Mouse (Mus musculus) heart, postnatal 36 days (tissue): Measurements from ENCODE around the gene Eif4enif1. TPM values are rescaled to one million over a fixed set of nuclear protein-coding genes. Genes with fewer than 3 reads are reported as not detected.

Experiments used
- DNase-seq, 2 experiments: peaks; one replicate each; pipeline ENCODE4 v3.0.0; 2021 to 2022
- intact Hi-C: fragments of 180-260 bp; cut with DNase I; formaldehyde crosslinking; loops from one replicate; pipeline ENCODE4 v1.15.1; 2025
- total RNA-seq, 2 experiments: library from RNA; stranded (reverse); gene quantifications; 2 replicates each; pipeline ENCODE4 v1.2.3; 2021

The Eif4enif1 gene
- total RNA-seq, 2 experiments from 2014 or later, result 37.9 to 41.4 TPM

GRCm38 (mm10) chr11:3265291-3266078 is 63.3 kb downstream of the Eif4enif1 start:
- intact Hi-C loops, result loop anchor here (1.0 to 2.0 kb wide), 2 partner anchors 26 to 61 kb away; no protein-coding TSS in a partner anchor
- no peak for DNase-seq

- peak; percentile 93 to 94 for DNase-seq
- intact Hi-C loops, result loop anchor here (1.0 kb wide), 1 partner anchor 25 kb away; no protein-coding TSS in a partner anchor
Measured at GRCm38 (mm10) chr11:3266079-3266685, 64.0 kb downstream of the Eif4enif1 start, which contains the start of gene Drg1. Drg1 (minus strand) TSS chr11:3266415.

DNA sequence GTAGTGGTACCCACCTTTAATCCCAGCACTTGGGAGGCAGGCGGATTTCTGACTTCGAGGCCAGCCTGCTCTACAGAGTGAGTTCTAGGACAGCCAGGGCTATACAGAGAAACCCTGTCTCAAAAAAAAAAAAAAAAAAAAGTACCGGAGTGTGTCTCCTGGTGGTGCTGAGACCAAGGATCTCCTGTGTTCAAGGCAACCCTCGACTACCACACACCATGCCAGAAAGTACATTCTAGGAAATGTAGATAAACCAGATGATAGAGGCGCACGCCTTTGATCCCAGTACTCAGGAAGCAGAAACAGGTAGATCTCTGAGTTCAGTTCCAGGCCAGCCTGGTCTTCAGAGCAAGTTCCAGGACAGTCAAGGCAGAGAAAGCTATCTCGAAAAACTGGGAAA is 64.9 kb downstream of the Eif4enif1 start:
- no peak for DNase-seq
- intact Hi-C loops, result no loop called here

DNA sequence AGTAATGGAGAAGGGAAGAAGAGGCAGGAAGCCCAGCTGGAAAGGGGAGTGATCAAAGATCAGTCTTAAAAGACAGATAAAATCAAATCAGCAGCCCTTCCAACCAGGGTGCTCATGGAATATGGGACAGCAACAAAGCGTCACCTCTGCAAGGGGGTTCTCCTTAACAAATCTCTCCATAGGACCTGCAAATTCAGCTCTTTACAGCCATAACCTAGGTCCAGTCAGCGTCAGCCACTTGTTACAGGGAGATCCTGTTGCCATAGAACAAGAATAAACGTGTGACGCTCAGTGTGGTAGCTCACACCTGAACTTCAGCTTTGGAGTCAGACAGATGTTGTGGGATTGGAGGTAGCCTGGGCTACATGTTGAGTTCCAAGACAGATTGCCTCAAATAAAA is 67.0 kb downstream of the Eif4enif1 start:
- no peak for DNase-seq
- intact Hi-C loops, result no loop called here

- intact Hi-C loops, result no loop called here
- no peak for DNase-seq
Measured at GRCm38 (mm10) chr11:3278351-3278750, 76.2 kb downstream of the Eif4enif1 start.

GRCm38 (mm10) chr11:3279729-3280128 is 77.5 kb downstream of the Eif4enif1 start:
- intact Hi-C loops, result no loop called here
- no peak for DNase-seq

DNA sequence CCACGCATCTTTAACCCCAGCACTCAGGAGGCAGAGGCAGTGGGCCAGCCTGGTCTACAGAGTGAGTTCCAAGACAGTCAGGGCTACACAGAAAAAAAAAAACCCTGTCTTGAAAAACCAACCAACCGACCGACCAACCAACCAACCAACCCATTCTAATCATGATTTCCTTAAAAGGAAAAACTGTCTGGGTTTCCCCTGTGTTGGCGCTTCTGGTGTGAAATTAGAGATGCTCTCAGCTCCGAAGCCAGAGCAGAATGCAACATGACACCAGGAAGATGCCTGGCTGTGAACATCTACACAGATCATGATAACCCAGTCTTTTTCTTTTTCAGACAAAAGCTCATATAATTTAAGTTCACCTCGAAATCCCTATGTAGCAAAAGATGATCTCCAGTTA is 80.7 kb downstream of the Eif4enif1 start:
- intact Hi-C loops, result no loop called here
- no peak for DNase-seq

DNA sequence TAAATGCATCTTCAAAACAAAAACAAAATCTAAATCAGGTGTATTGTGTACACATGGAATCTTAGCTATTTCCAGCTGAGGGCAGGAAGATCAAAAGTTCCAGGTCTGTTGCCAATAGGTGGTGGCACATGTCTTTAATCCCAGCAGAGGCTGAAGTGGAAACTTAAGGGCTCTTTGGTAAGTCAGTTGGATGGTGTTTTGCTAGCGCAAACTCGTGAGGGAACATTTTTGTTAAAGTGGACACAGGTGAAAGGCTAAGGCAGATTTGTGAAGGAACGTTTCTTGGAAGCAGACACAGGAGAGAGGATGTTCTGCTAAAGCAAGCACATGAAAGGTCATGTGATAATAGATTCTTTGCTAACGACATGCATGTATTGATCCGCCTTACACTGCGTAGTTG is 81.5 kb downstream of the Eif4enif1 start:
- intact Hi-C loops, result no loop called here
- DNase-seq, result no peak

- intact Hi-C loops, result no loop called here
- DNase-seq, result no peak
Measured at GRCm38 (mm10) chr11:3285940-3286339, 83.7 kb downstream of the Eif4enif1 start.

DNA sequence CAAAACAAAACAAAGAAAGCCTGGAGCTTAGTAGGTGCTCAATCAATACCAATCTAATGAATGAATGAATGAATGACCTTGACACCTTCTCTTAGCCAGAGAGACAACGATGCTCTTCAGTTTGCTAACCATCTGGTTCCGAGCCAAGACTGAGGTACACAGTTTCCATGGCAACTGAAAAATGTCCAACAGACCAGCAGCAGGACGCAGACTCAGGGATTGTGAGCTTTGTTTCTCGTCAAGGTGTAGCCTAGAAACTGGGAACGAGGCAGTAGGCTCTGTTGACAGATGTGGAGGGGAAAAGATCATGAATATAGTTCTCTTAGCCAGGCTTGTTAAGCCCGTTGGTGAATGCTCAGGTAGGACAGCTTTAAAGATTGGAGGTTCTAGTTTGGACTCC is 84.9 kb downstream of the Eif4enif1 start:
- intact Hi-C loops, result no loop called here
- DNase-seq, result no peak

GRCm38 (mm10) chr11:3287921-3288320 is 85.7 kb downstream of the Eif4enif1 start:
- DNase-seq, result no peak
- intact Hi-C loops, result no loop called here

DNA sequence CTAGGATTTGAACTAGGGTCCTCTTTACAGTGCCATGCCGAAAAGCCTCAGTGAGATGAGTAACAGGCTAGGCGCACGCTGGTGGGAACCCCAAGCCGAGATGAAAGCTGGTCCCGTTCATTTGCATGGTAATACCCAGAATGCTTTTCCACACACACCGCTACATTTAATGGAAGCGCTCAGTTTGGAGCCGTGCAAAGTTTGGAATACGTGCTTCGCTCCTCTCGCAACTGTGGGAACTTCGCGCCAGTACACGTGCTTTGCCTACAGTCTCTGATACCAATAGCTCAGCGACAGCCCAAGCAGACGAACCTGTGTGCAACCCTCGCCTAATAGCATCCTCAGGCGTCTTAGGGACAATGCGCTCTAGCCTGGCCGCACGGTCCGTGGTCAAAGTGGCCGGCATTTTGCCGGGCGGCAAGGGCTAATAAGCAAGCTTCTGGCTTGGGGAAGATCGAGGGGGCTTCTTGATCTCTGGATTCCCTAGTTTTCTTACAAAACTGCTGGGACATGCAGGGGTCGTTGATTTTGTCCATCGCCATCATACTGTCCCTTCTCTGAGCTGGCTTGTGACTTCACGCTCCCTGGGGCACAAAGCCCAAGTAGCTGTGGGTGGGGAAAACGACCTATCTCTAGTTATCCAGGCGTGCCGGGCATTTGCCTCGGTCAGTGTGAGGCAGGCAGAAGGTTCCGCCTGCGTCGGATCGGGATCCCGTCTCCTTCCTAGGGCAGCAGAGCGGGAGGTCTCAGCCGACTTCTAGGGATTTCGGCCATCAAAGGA is 86.5 kb downstream of the Eif4enif1 start, which contains the start of gene Patz1:
Patz1 (plus strand) TSS at position 354 of the 781 bp plus-strand sequence.
- intact Hi-C loops, result no loop called here
- peak; percentile 46 to 62 for DNase-seq

- DNase-seq, result peak; percentile 58 to 74
- intact Hi-C loops, result no loop called here
Measured at GRCm38 (mm10) chr11:3289302-3289802, 87.2 kb downstream of the Eif4enif1 start.

GRCm38 (mm10) chr11:3289803-3290639 is 87.8 kb downstream of the Eif4enif1 start:
- intact Hi-C loops, result loop anchor here (2.0 kb wide), 1 partner anchor 39 kb away; no protein-coding TSS in a partner anchor
- peak; percentile 81 to 92 for DNase-seq

GRCm38 (mm10) chr11:3290640-3291310 is 88.6 kb downstream of the Eif4enif1 start:
- peak; percentile 47 to 67 for DNase-seq
- intact Hi-C loops, result loop anchor here (1.0 to 2.0 kb wide), 2 partner anchors 24 to 38 kb away; partner anchors contain the start of gene Drg1

DNA sequence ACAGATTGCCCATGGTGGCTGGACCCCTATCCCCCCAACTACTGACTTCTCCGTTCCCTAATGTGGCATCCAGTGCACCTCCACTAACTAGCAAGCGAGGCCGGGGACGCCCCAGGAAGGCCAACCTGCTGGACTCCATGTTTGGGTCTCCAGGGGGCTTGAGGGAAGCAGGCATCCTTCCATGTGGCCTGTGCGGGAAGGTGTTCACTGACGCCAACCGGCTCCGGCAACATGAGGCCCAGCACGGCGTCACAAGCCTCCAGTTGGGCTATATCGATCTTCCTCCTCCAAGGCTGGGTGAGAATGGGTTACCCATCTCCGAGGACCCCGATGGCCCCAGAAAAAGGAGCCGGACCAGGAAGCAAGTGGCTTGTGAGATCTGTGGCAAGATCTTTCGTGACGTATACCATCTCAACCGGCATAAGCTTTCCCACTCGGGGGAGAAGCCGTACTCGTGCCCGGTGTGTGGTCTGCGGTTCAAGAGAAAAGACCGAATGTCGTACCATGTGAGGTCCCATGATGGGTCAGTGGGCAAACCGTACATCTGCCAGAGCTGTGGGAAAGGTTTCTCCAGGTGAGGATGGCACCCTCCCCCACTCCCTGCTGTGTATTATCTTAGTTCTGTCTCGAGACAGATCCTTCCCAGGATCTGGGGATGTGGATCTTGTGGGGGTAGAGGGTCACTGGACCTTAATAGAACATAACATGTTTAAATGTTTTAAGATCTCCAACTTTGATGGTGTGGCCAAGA is 89.3 kb downstream of the Eif4enif1 start:
- intact Hi-C loops, result loop anchor here (1.0 to 2.0 kb wide), 2 partner anchors 25 to 37 kb away; partner anchors contain the start of gene Drg1
- peak in 1 of 2 experiments; percentile 26 for DNase-seq

DNA sequence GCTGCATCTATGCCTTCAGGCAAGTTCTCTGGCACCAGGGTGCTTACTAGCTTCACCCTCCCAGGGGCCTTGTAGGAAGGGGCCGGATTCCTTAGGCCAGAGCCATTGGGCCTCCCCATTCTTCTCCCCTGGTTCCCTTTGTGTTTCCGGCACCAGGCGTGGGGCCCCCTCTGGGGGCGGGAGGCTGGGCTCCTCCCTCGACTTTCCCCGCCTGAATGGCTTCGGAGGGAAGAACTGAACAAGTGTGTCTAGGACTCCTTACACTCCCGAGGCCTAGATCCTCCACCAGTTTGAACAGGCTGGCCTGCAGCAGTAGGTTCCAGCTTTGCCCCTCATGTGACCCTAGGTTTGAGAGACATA is 89.8 kb downstream of the Eif4enif1 start:
- intact Hi-C loops, result no loop called here
- peak; percentile 44 to 57 for DNase-seq

DNA sequence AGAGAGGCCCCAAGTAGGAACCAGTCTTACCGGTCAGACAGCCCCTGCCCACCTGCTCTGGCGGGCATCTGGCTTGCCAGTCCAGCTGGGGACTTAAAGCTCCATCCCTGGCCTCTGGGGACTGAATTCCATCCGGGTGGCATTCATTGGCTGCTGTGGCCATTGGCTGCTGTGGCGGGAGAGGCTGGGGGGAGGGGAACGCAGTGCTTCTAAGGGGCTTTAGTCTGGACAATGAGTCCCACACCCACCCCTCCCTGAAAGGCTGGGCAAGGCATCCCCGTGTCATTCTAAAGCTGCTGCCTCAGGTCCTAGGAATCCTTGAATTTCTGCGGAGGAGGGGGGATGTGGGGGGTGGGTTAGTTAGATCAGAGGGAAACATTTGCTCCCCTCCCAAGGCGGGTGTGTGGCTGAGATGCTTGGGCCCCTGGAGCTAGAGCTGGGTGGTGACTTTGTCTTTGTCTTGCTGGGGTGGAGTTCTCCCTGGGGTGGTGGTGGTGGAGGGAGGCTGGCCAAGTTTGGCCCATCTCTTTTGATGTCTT is 90.6 kb downstream of the Eif4enif1 start:
- intact Hi-C loops, result no loop called here

More for the DNA sequence above, 90.6 kb downstream of the Eif4enif1 start:
- DNase-seq, result peak in 1 of 2 experiments; percentile 19
